8 mouse cellular contexts compared by ENCODE assay signal in the genomic region with DNA sequence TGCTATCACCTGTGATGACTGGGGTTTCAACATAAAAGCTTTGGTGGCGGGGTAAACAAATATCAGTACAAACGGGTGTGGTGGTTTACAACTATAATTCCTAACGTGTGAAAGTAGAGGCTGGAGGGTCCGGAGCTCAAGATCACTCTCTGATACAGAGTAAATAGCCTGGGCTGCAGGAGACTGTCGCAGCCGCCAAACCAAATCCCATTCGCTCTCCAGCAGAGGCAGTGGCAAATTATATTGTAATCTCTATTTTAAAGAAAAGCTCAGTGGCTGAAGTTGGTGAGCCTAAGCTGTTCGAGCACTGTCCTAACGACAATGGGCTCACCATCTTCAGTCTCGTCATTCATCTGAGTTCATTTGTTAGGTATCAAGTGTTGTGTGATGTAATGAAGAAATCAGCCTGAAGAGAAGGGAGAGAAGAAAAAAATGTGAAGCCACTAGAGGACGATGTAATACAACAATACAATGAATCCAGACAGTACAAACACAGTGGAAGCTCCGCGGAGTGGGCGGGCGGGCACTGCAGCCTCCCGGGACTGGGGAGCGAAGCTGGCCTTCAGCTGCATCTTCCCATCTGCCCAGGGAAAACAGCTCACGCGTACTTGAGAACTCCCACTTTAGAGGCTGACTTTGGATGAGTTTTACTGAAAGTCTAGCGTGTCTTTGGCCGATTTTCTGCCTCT. TPM values are rescaled to one million over a fixed set of nuclear protein-coding genes. Genes with fewer than 3 reads are reported as not detected.
DNase-seq lines count a peak whose midpoint lies in the region; ATAC-seq and TF ChIP-seq lines count a peak whose summit lies in the region.

No protein-coding gene starts in this region.

- no peaks in the 10 kb centered on the region for H3K27me3 ChIP-seq in kidney, embryonic 14.5 days (ENCODE audit: control insufficient read depth, insufficient read depth, low read length)
- no peaks in the 10 kb centered on the region for H3K27me3 ChIP-seq in kidney, embryonic 15.5 days
- H3K27me3 ChIP-seq in limb, embryonic 14.5 days (ENCODE audit: control insufficient read depth, insufficient read depth, low read length) = no peaks in the 10 kb centered on the region

- H3K9ac ChIP-seq in kidney, embryonic 14.5 days (ENCODE audit: low read depth, low read length) = 0 out of 2 replicates have a peak overlapping the region, but pooled peaks have one; percentile 13
- peak overlapping the region; percentile 27; the same call in 1 of the 2 replicates for H3K9ac ChIP-seq in kidney, embryonic 15.5 days
- H3K9ac ChIP-seq in limb, embryonic 14.5 days (ENCODE audit: low read depth, low read length, severe bottlenecking) = no peak overlapping the region

- DNase-seq in kidney, adult 11 months = no peak
- peak; percentile 84 for DNase-seq in brain, adult 2 months (ENCODE audit: low read depth, low spot score)
- DNase-seq in frontal cortex, postnatal 36 days (ENCODE audit: low spot score in 2 of 2) = peak; percentile 61 to 66
- peak; percentile 35 for DNase-seq in limb, embryonic 14.5 days (ENCODE audit: low spot score)
- peak; percentile 35 for DNase-seq in skeletal muscle tissue, adult 2 months (ENCODE audit: low read depth, low spot score)
- DNase-seq in thymus, postnatal 10 days (ENCODE audit: low spot score in 2 of 2) = no peak

- 0 out of 2 replicates have a peak, but pooled peaks cover under 1% of the 10 kb centered on the region for H3K9me3 ChIP-seq in kidney, embryonic 14.5 days (ENCODE audit: control insufficient read depth, low read length)
- H3K9me3 ChIP-seq in kidney, embryonic 15.5 days (replicated peaks) = no peaks in the 10 kb centered on the region
- 0 out of 2 replicates have a peak, but pooled peaks cover 2% of the 10 kb centered on the region for H3K9me3 ChIP-seq in limb, embryonic 14.5 days (ENCODE audit: control insufficient read depth, low read length)

- H3K4me3 ChIP-seq in kidney, embryonic 14.5 days (ENCODE audit: low read length) = no peak overlapping the region
- peak overlapping the region; percentile 19; the same call in 1 of the 2 replicates for H3K4me3 ChIP-seq in kidney, embryonic 15.5 days (replicated peaks)
- H3K4me3 ChIP-seq in limb, embryonic 14.5 days (replicated peaks; ENCODE audit: low read length) = no peak overlapping the region

- TF ChIP-seq POLR2A in limb, embryonic 14.5 days (IDR thresholded peaks at IDR 0.05; ENCODE audit: borderline replicate concordance, extremely low read depth, insufficient read depth, insufficient read length) = no peak

- no peaks in the 10 kb centered on the region for H3K36me3 ChIP-seq in kidney, embryonic 14.5 days (ENCODE audit: control insufficient read depth, insufficient read depth, low read length)
- H3K36me3 ChIP-seq in kidney, embryonic 15.5 days = no peaks in the 10 kb centered on the region
- H3K36me3 ChIP-seq in limb, embryonic 14.5 days (ENCODE audit: control insufficient read depth, insufficient read depth, low read length) = no peaks in the 10 kb centered on the region

- 39% methylated on average over 21 of the region's 21 CpGs for WGBS in kidney, embryonic 14.5 days
- 43% methylated on average over 21 of the region's 21 CpGs for WGBS in kidney, embryonic 15.5 days
- 64% methylated on average over 21 of the region's 21 CpGs for WGBS in limb, embryonic 14.5 days

- H3K27ac ChIP-seq in kidney, embryonic 14.5 days (ENCODE audit: low read depth, low read length) = no peak overlapping the region
- H3K27ac ChIP-seq in kidney, embryonic 15.5 days = no peak overlapping the region
- no peak overlapping the region for H3K27ac ChIP-seq in limb, embryonic 14.5 days (replicated peaks; ENCODE audit: low read depth, low read length)

- H3K4me1 ChIP-seq in kidney, embryonic 14.5 days (ENCODE audit: control insufficient read depth, insufficient read depth, low read length) = no peaks in the 10 kb centered on the region
- peaks cover 6% of the 10 kb centered on the region; the same call in 1 of the 2 replicates for H3K4me1 ChIP-seq in kidney, embryonic 15.5 days
- no peaks in the 10 kb centered on the region for H3K4me1 ChIP-seq in limb, embryonic 14.5 days (ENCODE audit: control insufficient read depth, insufficient read depth, low read length)

- ATAC-seq in kidney, embryonic 14.5 days (ENCODE audit: low FRiP score, low TSS enrichment) = peak; percentile 72
- 0 out of 2 replicates have a peak, but pooled peaks have one; percentile 64 for ATAC-seq in kidney, embryonic 15.5 days (replicated peaks; ENCODE audit: low FRiP score)
- ATAC-seq in limb, embryonic 14.5 days (ENCODE audit: low FRiP score, low read depth) = peak; percentile 44; the same call in 1 of the 2 replicates

- peak overlapping the region; percentile 29 for H3K4me2 ChIP-seq in kidney, embryonic 14.5 days (replicated peaks; ENCODE audit: low read depth, low read length)
- H3K4me2 ChIP-seq in kidney, embryonic 15.5 days = peak overlapping the region; percentile 54
- 0 out of 2 replicates have a peak overlapping the region, but pooled peaks have one; percentile 25 for H3K4me2 ChIP-seq in limb, embryonic 14.5 days (replicated peaks; ENCODE audit: low read depth, low read length, severe bottlenecking)

RNA-seq across cellular contexts. Expression of a gene that starts 13.8 kb away (rescaled TPM):
- polyA plus RNA-seq in kidney, embryonic 14.5 days (2014; fragmentation: Nextera tagmentation; extraction: Ambion mirVana) = 33.9 and 65.9 TPM in 2 replicates
- 55.7 and 56.8 TPM in 2 replicates for polyA plus RNA-seq in kidney, embryonic 15.5 days (2015; fragmentation: Nextera tagmentation; extraction: Ambion mirVana)
- polyA plus RNA-seq in limb, embryonic 14.5 days (2012; rRNA removed) = 69.0 and 69.2 TPM in 2 replicates
- polyA plus RNA-seq in limb, embryonic 14.5 days (2014; fragmentation: Nextera tagmentation; extraction: Ambion mirVana) = 70.9 and 73.5 TPM in 2 replicates

Comparison
In these comparisons a context has a peak if more than half of its experiments do, and no peak if none do; other contexts are left out.
1. DNase-seq: peak in brain, adult 2 months (single experiment), frontal cortex, postnatal 36 days (2 of 2), limb, embryonic 14.5 days (single experiment) and skeletal muscle tissue, adult 2 months (single experiment); none in kidney, adult 11 months (single experiment) and thymus, postnatal 10 days (0 of 2).
2. Peak in every context shown above with its lines, with median percentiles within 50 percentile points of each other: ATAC-seq and H3K4me2 ChIP-seq.